ENCODE assay signal across 8 mouse cellular contexts in genomic region chr14:9606584-9607377, GRCm38 (mm10).
A peak's percentile ranks its signal among the peaks of the same experiment; 100 is the strongest.
DNase-seq lines count a peak whose midpoint lies in the region; ATAC-seq and TF ChIP-seq lines count a peak whose summit lies in the region.

No protein-coding gene starts in this region.

- H3K4me2 ChIP-seq in midbrain, embryonic 16.5 days (ENCODE audit: low read length), result no peak overlapping the region
- no peak overlapping the region for H3K4me2 ChIP-seq in midbrain, embryonic 11.5 days
- H3K4me2 ChIP-seq in lung, postnatal 0 days (replicated peaks; ENCODE audit: low read depth, low read length), result peak overlapping the region; percentile 3; the same call in 1 of the 2 replicates

- no peak for TF ChIP-seq EP300 in lung, postnatal 0 days (IDR thresholded peaks at IDR 0.05)

- H3K4me3 ChIP-seq in midbrain, embryonic 16.5 days (ENCODE audit: low read depth, low read length), result no peak overlapping the region
- no peak overlapping the region for H3K4me3 ChIP-seq in midbrain, embryonic 11.5 days (ENCODE audit: low read depth, low read length)
- H3K4me3 ChIP-seq in lung, postnatal 0 days (ENCODE audit: low read depth, low read length), result no peak overlapping the region
- H3K4me3 ChIP-seq in thymus, adult 2 months (ENCODE audit: control insufficient read depth, insufficient read depth, low read length), result no peak overlapping the region

- H3K36me3 ChIP-seq in midbrain, embryonic 16.5 days (ENCODE audit: control insufficient read depth, insufficient read depth, low read length), result no peaks in the 10 kb centered on the region
- H3K36me3 ChIP-seq in midbrain, embryonic 11.5 days (ENCODE audit: control insufficient read depth, insufficient read depth, low read length), result no peaks in the 10 kb centered on the region
- H3K36me3 ChIP-seq in lung, postnatal 0 days (ENCODE audit: insufficient read depth, low read length), result no peaks in the 10 kb centered on the region
- no peaks in the 10 kb centered on the region for H3K36me3 ChIP-seq in thymus, adult 2 months (ENCODE audit: control insufficient read depth, insufficient read depth, low read length)

- no peak overlapping the region for H3K27ac ChIP-seq in midbrain, embryonic 16.5 days (ENCODE audit: low read length)
- no peak overlapping the region for H3K27ac ChIP-seq in midbrain, embryonic 11.5 days (ENCODE audit: low read depth, low read length)
- no peak overlapping the region for H3K27ac ChIP-seq in lung, postnatal 0 days (ENCODE audit: low read length)
- no peak overlapping the region for H3K27ac ChIP-seq in thymus, adult 2 months (ENCODE audit: control insufficient read depth, insufficient read depth, low read length)

- H3K4me1 ChIP-seq in midbrain, embryonic 16.5 days (ENCODE audit: control insufficient read depth, insufficient read depth, low read length), result 0 out of 2 replicates have a peak, but pooled peaks cover 4% of the 10 kb centered on the region
- no peaks in the 10 kb centered on the region for H3K4me1 ChIP-seq in midbrain, embryonic 11.5 days (ENCODE audit: control insufficient read depth, insufficient read depth, low read length)
- H3K4me1 ChIP-seq in lung, postnatal 0 days (ENCODE audit: insufficient read depth, low read depth, low read length), result no peaks in the 10 kb centered on the region; the same call in 1 of the 2 replicates
- H3K4me1 ChIP-seq in thymus, adult 2 months (replicated peaks; ENCODE audit: control insufficient read depth, insufficient read depth, low read length), result no peaks in the 10 kb centered on the region

- no peak for TF ChIP-seq CTCF in lung, postnatal 0 days (IDR thresholded peaks at IDR 0.05)
- no peak for TF ChIP-seq CTCF in thymus, adult 2 months (IDR thresholded peaks at IDR 0.05; ENCODE audit: borderline replicate concordance, control insufficient read depth, extremely low read depth, insufficient read depth, low read length, poor library complexity)

- ATAC-seq in midbrain, embryonic 16.5 days, result peak; percentile 79
- no peak for ATAC-seq in midbrain, embryonic 11.5 days (ENCODE audit: low FRiP score)
- peak; percentile 75 for ATAC-seq in lung, postnatal 0 days

- TF ChIP-seq POLR2A in thymus, adult 2 months (IDR thresholded peaks at IDR 0.05; ENCODE audit: control insufficient read depth, extremely low read depth, insufficient read depth, low read length, poor library complexity), result no peak

- no peak overlapping the region for H3K9ac ChIP-seq in midbrain, embryonic 16.5 days (ENCODE audit: low read depth, low read length)
- no peak overlapping the region for H3K9ac ChIP-seq in midbrain, embryonic 11.5 days (ENCODE audit: low read length)
- H3K9ac ChIP-seq in lung, postnatal 0 days (replicated peaks; ENCODE audit: low read depth), result no peak overlapping the region

- H3K9me3 ChIP-seq in midbrain, embryonic 16.5 days (replicated peaks; ENCODE audit: control insufficient read depth, low read length, poor library complexity, severe bottlenecking), result no peaks in the 10 kb centered on the region
- H3K9me3 ChIP-seq in midbrain, embryonic 11.5 days (ENCODE audit: control insufficient read depth, low read length), result no peaks in the 10 kb centered on the region
- no peaks in the 10 kb centered on the region for H3K9me3 ChIP-seq in lung, postnatal 0 days (ENCODE audit: low read length)

- no peak for DNase-seq in midbrain, embryonic 11.5 days (ENCODE audit: low spot score, missing footprints)
- DNase-seq in left cerebral cortex, adult 18-20 months (ENCODE audit: low spot score in 2 of 2), result peak; percentile 33 to 48
- DNase-seq in lung, postnatal 0 days (ENCODE audit: low spot score), result peak; percentile 40
- peak; percentile 43 for DNase-seq in telencephalon, adult 2 months (ENCODE audit: low read depth, low spot score)
- DNase-seq in thymus, adult 2 months, result no peak
- no peak for DNase-seq in gastrocnemius, postnatal 10 days
- no peak for DNase-seq in retina, postnatal 1 day

- H3K27me3 ChIP-seq in midbrain, embryonic 16.5 days (ENCODE audit: control insufficient read depth, insufficient read depth, low read depth, low read length), result no peaks in the 10 kb centered on the region
- H3K27me3 ChIP-seq in midbrain, embryonic 11.5 days (ENCODE audit: control insufficient read depth, insufficient read depth, low read length), result no peaks in the 10 kb centered on the region
- H3K27me3 ChIP-seq in lung, postnatal 0 days (replicated peaks; ENCODE audit: insufficient read depth, low read length), result no peaks in the 10 kb centered on the region
- no peaks in the 10 kb centered on the region for H3K27me3 ChIP-seq in thymus, adult 2 months (ENCODE audit: control insufficient read depth, insufficient read depth, low read length)

- WGBS in midbrain, embryonic 16.5 days, result 74% methylated on average over 12 of the region's 12 CpGs
- WGBS in midbrain, embryonic 11.5 days, result 83% methylated on average over 12 of the region's 12 CpGs
- 43% methylated on average over 12 of the region's 12 CpGs for WGBS in lung, postnatal 0 days
- 81% methylated on average over 12 of the region's 12 CpGs for WGBS in thymus, adult 2 months

Comparison
In these comparisons a context has a peak if more than half of its experiments do, and no peak if none do; other contexts are left out.
1. DNase-seq: peak in left cerebral cortex, adult 18-20 months (2 of 2), lung, postnatal 0 days (single experiment) and telencephalon, adult 2 months (single experiment); none in midbrain, embryonic 11.5 days (single experiment), thymus, adult 2 months (single experiment), gastrocnemius, postnatal 10 days (single experiment) and retina, postnatal 1 day (single experiment).